Comparison of ENCODE assay signal across 20 mouse cellular contexts in genomic region chr16:13239039-13239438, GRCm38 (mm10). TPM values are rescaled to one million over a fixed set of nuclear protein-coding genes. Genes with fewer than 3 reads are reported as not detected.
DNase-seq lines count a peak whose midpoint lies in the region; ATAC-seq and TF ChIP-seq lines count a peak whose summit lies in the region.
"Had no signal": no experiment of that assay in that cellular context is flagged by ENCODE, and none has a peak within 500 bp of the region (broad histone marks: within the 10 kb centered on the region; RNA-seq: fewer than 3 reads in every experiment).

No protein-coding gene starts in this region.

- H3K4me3 ChIP-seq in heart, embryonic 16.5 days (ENCODE audit: low read length) = no peak overlapping the region
- H3K4me3 ChIP-seq in lung, postnatal 0 days (ENCODE audit: low read depth, low read length) = no peak overlapping the region
- H3K4me3 ChIP-seq in macrophage (ENCODE audit: inconsistent target) = no peak overlapping the region
- no peak overlapping the region for H3K4me3 ChIP-seq in forebrain, embryonic 13.5 days
- H3K4me3 ChIP-seq: embryonic facial prominence, embryonic 15.5 days; erythroblast, embryonic 14.5 days; forebrain, embryonic 10.5 days; forebrain, embryonic 15.5 days; heart, embryonic 12.5 days; hindbrain, embryonic 13.5 days had no signal

- TF ChIP-seq EP300 in lung, postnatal 0 days (IDR thresholded peaks at IDR 0.05) = no peak

- intact Hi-C loops in heart, postnatal 14 days (cut with DNase I) = no loop called here

- no peaks in the 10 kb centered on the region for H3K36me3 ChIP-seq in heart, embryonic 16.5 days (ENCODE audit: control insufficient read depth, insufficient read depth)
- H3K36me3 ChIP-seq in lung, postnatal 0 days (ENCODE audit: insufficient read depth, low read length) = no peaks in the 10 kb centered on the region
- H3K36me3 ChIP-seq in macrophage (ENCODE audit: inconsistent target) = no peaks in the 10 kb centered on the region
- H3K36me3 ChIP-seq in forebrain, embryonic 13.5 days (ENCODE audit: poor library complexity, severe bottlenecking) = no peaks in the 10 kb centered on the region
- H3K36me3 ChIP-seq: embryonic facial prominence, embryonic 15.5 days; forebrain, embryonic 10.5 days; forebrain, embryonic 15.5 days; heart, embryonic 12.5 days; hindbrain, embryonic 13.5 days had no signal

- TF ChIP-seq CTCF in lung, postnatal 0 days (IDR thresholded peaks at IDR 0.05) = no peak

- DNase-seq in heart, postnatal 14 days = no peak
- peak; percentile 10 for DNase-seq in lung, postnatal 0 days (ENCODE audit: low spot score)
- no peak for DNase-seq in lung, postnatal 10 days
- DNase-seq: cerebellum, adult 18-20 months; cerebellum, postnatal 10 days; embryo, embryonic 11 days; heart, postnatal 4 days; kidney, adult 11 months had no signal

- no peak overlapping the region for H3K27ac ChIP-seq in heart, embryonic 16.5 days (ENCODE audit: low read length)
- H3K27ac ChIP-seq in lung, postnatal 0 days (ENCODE audit: low read length) = no peak overlapping the region
- H3K27ac ChIP-seq in macrophage = peak overlapping the region; percentile 70
- H3K27ac ChIP-seq in forebrain, embryonic 13.5 days = no peak overlapping the region
- H3K27ac ChIP-seq: embryonic facial prominence, embryonic 15.5 days; forebrain, embryonic 10.5 days; forebrain, embryonic 15.5 days; hindbrain, embryonic 13.5 days had no signal

- H3K4me2 ChIP-seq in heart, embryonic 16.5 days (ENCODE audit: low read depth, low read length) = no peak overlapping the region
- no peak overlapping the region for H3K4me2 ChIP-seq in lung, postnatal 0 days (replicated peaks; ENCODE audit: low read depth, low read length)
- H3K4me2 ChIP-seq in forebrain, embryonic 13.5 days = no peak overlapping the region
- H3K4me2 ChIP-seq: embryonic facial prominence, embryonic 15.5 days; forebrain, embryonic 15.5 days; heart, embryonic 12.5 days; hindbrain, embryonic 13.5 days had no signal

- H3K9ac ChIP-seq in heart, embryonic 16.5 days (ENCODE audit: low read length) = no peak overlapping the region
- no peak overlapping the region for H3K9ac ChIP-seq in lung, postnatal 0 days (replicated peaks; ENCODE audit: low read depth)
- no peak overlapping the region for H3K9ac ChIP-seq in forebrain, embryonic 13.5 days
- H3K9ac ChIP-seq: embryonic facial prominence, embryonic 15.5 days; forebrain, embryonic 15.5 days; heart, embryonic 12.5 days; hindbrain, embryonic 13.5 days had no signal

- 0 out of 2 replicates have a peak, but pooled peaks have one; percentile 28 for ATAC-seq in heart, embryonic 16.5 days (replicated peaks; ENCODE audit: extremely low read depth, insufficient read depth, low FRiP score)
- 0 out of 2 replicates have a peak, but pooled peaks have one; percentile 13 for ATAC-seq in lung, postnatal 0 days
- peak; percentile 73; the same call in 1 of the 2 replicates for ATAC-seq in common myeloid progenitor, adult 5-6 weeks (replicated peaks; ENCODE audit: low read depth, poor library complexity, severe bottlenecking)
- no peak for ATAC-seq in inflammation-experienced regulatory T-cells, adult 6 months
- no peak for ATAC-seq in forebrain, embryonic 13.5 days
- ATAC-seq: forebrain, embryonic 15.5 days had no signal

- H3K4me1 ChIP-seq in heart, embryonic 16.5 days (ENCODE audit: control insufficient read depth, insufficient read depth, low read length) = no peaks in the 10 kb centered on the region
- peaks cover 4% of the 10 kb centered on the region; the same call in 1 of the 2 replicates for H3K4me1 ChIP-seq in lung, postnatal 0 days (ENCODE audit: insufficient read depth, low read depth, low read length)
- no peaks in the 10 kb centered on the region for H3K4me1 ChIP-seq in forebrain, embryonic 13.5 days
- H3K4me1 ChIP-seq: forebrain, embryonic 10.5 days; forebrain, embryonic 15.5 days; heart, embryonic 12.5 days; hindbrain, embryonic 13.5 days had no signal

- 57% methylated on average over 4 of the region's 4 CpGs for WGBS in heart, embryonic 16.5 days
- 68% methylated on average over 4 of the region's 4 CpGs for WGBS in lung, postnatal 0 days
- WGBS in macrophage (ENCODE audit: missing documents) = 8% methylated on average over 4 of the region's 4 CpGs
- 84% methylated on average over 4 of the region's 4 CpGs for WGBS in forebrain, embryonic 13.5 days

- H3K27me3 ChIP-seq in heart, embryonic 16.5 days (ENCODE audit: control insufficient read depth, insufficient read depth, low read length) = no peaks in the 10 kb centered on the region
- H3K27me3 ChIP-seq in lung, postnatal 0 days (replicated peaks; ENCODE audit: insufficient read depth, low read length) = no peaks in the 10 kb centered on the region
- H3K27me3 ChIP-seq in forebrain, embryonic 13.5 days = no peaks in the 10 kb centered on the region
- H3K27me3 ChIP-seq: CH12.LX; embryonic facial prominence, embryonic 15.5 days; forebrain, embryonic 15.5 days; heart, embryonic 12.5 days; hindbrain, embryonic 13.5 days had no signal

- H3K9me3 ChIP-seq in heart, embryonic 16.5 days (replicated peaks; ENCODE audit: control insufficient read depth, low read length) = no peaks in the 10 kb centered on the region
- H3K9me3 ChIP-seq in lung, postnatal 0 days (ENCODE audit: low read length) = no peaks in the 10 kb centered on the region
- no peaks in the 10 kb centered on the region for H3K9me3 ChIP-seq in forebrain, embryonic 13.5 days (replicated peaks)
- H3K9me3 ChIP-seq: embryonic facial prominence, embryonic 15.5 days; forebrain, embryonic 10.5 days; forebrain, embryonic 15.5 days; heart, embryonic 12.5 days; hindbrain, embryonic 13.5 days had no signal

- no peaks in the 10 kb centered on the region for H3K79me2 ChIP-seq in macrophage (ENCODE audit: inconsistent target)

RNA-seq across cellular contexts. Expression of gene Mrtfb, which starts 17.2 kb away (rescaled TPM):
- 12.7 and 13.7 TPM in 2 replicates for polyA plus RNA-seq in heart, embryonic 16.5 days (2015; fragmentation: Nextera tagmentation; extraction: Ambion mirVana)
- total RNA-seq in heart, postnatal 14 days (2021) = 10 to 100 TPM; 36.2 to 36.5 TPM
- 21.8 and 24.0 TPM in 2 replicates for polyA plus RNA-seq in lung, postnatal 0 days (2015; fragmentation: Nextera tagmentation; extraction: Ambion mirVana)
- total RNA-seq in common myeloid progenitor, adult 5-6 weeks (2017) = 6.0 and 8.8 TPM in 2 replicates
- total RNA-seq in macrophage (2018; cell fraction: chromatin; rRNA removed) = 100 to 1,000 TPM in 1 of 26 experiments, 10 to 100 TPM in 25; 39.0 to 112 (median 57.9) TPM
- total RNA-seq in macrophage (2018; cell fraction: cytosol; rRNA removed) = 10 to 100 TPM; 23.1 to 40.5 (median 28.4) TPM
- 10 to 100 TPM; 29.6 to 91.0 (median 45.3) TPM for total RNA-seq in macrophage (2018; cell fraction: nucleus; rRNA removed)
- 15.0 to 27.0 TPM (median 21.2 TPM) in 3 replicates for polyA plus RNA-seq in macrophage (2018)
- polyA plus RNA-seq in inflammation-experienced regulatory T-cells, adult 6 months (2017; shearing (Covaris generic)) = 10 to 100 TPM in 2 of 3 experiments, 1 to 10 TPM in 1; 10.0 to 16.4 (median 14.8) TPM
- 11.6 and 13.7 TPM in 2 replicates for polyA plus RNA-seq in forebrain, embryonic 13.5 days (2015; fragmentation: Nextera tagmentation; extraction: Ambion mirVana)

Comparison
In these comparisons a context has a peak if more than half of its experiments do, and no peak if none do; other contexts are left out.
1. ATAC-seq: peak in heart, embryonic 16.5 days (single experiment), lung, postnatal 0 days (single experiment) and common myeloid progenitor, adult 5-6 weeks (single experiment); none in inflammation-experienced regulatory T-cells, adult 6 months (single experiment) and forebrain, embryonic 13.5 days (single experiment).